Mouse (Mus musculus) liver, embryonic 16.5 days (tissue): ENCODE data around the gene Stat5b. TPM values are rescaled to one million over a fixed set of nuclear protein-coding genes. Genes with fewer than 3 reads are reported as not detected.
A peak's percentile ranks its signal among the peaks of the same experiment; 100 is the strongest.

Experiments used
- ATAC-seq: fragments of 200-750 bp; cut with Nextera tagmentation; 2 replicates; pipeline ENCODE4 v1.8.0; 2017; ENCODE audit warnings: low read depth, mild to moderate bottlenecking, moderate number of reproducible peaks, moderate library complexity
- H3K27ac ChIP-seq: fragments of 300-500 bp; sonication (generic); 2 replicates; pipeline ENCODE4 v1.5.1; 2014; ENCODE audit warnings: mild to moderate bottlenecking, low read length
- H3K27me3 ChIP-seq: fragments of 300-500 bp; sonication (generic); 2 replicates; pipeline ENCODE4 v1.6.1; 2014; ENCODE audit warnings: low read depth, low read length, mixed read lengths; ENCODE audit not compliant: control insufficient read depth, insufficient read depth
- H3K36me3 ChIP-seq: fragments of 300-500 bp; sonication (generic); 2 replicates; pipeline ENCODE4 v1.6.1; 2014; ENCODE audit warnings: mild to moderate bottlenecking; ENCODE audit not compliant: control insufficient read depth, insufficient read depth
- H3K4me1 ChIP-seq: fragments of 300-500 bp; sonication (generic); 2 replicates; pipeline ENCODE4 v1.6.1; 2014; ENCODE audit warnings: low read depth, low read length, mixed read lengths; ENCODE audit not compliant: control insufficient read depth
- H3K4me2 ChIP-seq: fragments of 300-500 bp; sonication (generic); 2 replicates; pipeline ENCODE4 v1.6.1; 2014; ENCODE audit warnings: low read depth, low read length, mixed read lengths
- H3K4me3 ChIP-seq: fragments of 300-500 bp; sonication (generic); 2 replicates; pipeline ENCODE4 v1.5.1; 2014; ENCODE audit warnings: low read depth, mild to moderate bottlenecking, low read length
- H3K9ac ChIP-seq: fragments of 300-500 bp; sonication (generic); 2 replicates; pipeline ENCODE4 v1.6.1; 2014; ENCODE audit warnings: low read depth, low read length
- H3K9me3 ChIP-seq: fragments of 300-500 bp; sonication (generic); replicated peaks from 2 replicates; pipeline ENCODE4 v1.6.1; 2016; ENCODE audit warnings: low read length; ENCODE audit not compliant: control insufficient read depth
- WGBS: fragments of 180-500 bp; shearing (Covaris S2); extraction: QIAGEN DNeasy Blood & Tissue Kit; methylation state at CpG from one replicate; pipeline ENCODE4 v1.1.7; 2014; ENCODE audit not compliant: insufficient replicate concordance; 5-methylcytosine and 5-hydroxymethylcytosine counted together
- polyA plus RNA-seq: library from polyadenylated mRNA; unstranded; fragments of >200 nt; fragmentation: Nextera tagmentation; extraction: Ambion mirVana; gene quantifications from 2 replicates; pipeline ENCODE4 v1.2.1, GENCODE M21; 2015

The Stat5b gene
- polyA plus RNA-seq, 1 experiment from 2014 or later, result 22.6 TPM

- ATAC-seq, result no peak
- H3K9me3 ChIP-seq, result no peaks in the 10 kb centered on the region
- no peak overlapping the region for H3K27ac ChIP-seq
- no peaks in the 10 kb centered on the region for H3K36me3 ChIP-seq
- no peaks in the 10 kb centered on the region for H3K27me3 ChIP-seq
- no peak overlapping the region for H3K4me3 ChIP-seq
- no peak overlapping the region for H3K9ac ChIP-seq
- H3K4me2 ChIP-seq, result no peak overlapping the region
- H3K4me1 ChIP-seq, result peaks cover 37% of the 10 kb centered on the region
- WGBS, result 58% methylated on average over 13 of the region's 13 CpGs
Observed at GRCm38 (mm10) chr11:100826161-100826866, 24.2 kb downstream of the Stat5b start.

GRCm38 (mm10) chr11:100825451-100825850, 25.1 kb downstream of the Stat5b start:
- Histone ChIP-seq H3K27me3 (no peaks in the 10 kb centered on the region), H3K9me3 (no peaks in the 10 kb centered on the region), H3K27ac (no peak overlapping the region), H3K4me1 (peaks cover 40% of the 10 kb centered on the region), H3K9ac (no peak overlapping the region), H3K36me3 (no peaks in the 10 kb centered on the region), H3K4me2 (no peak overlapping the region), H3K4me3 (no peak overlapping the region)
- ATAC-seq, result no peak
- WGBS, result 64% methylated on average over 9 of the region's 9 CpGs

GRCm38 (mm10) chr11:100824496-100824895, 26.0 kb downstream of the Stat5b start:
- Histone ChIP-seq H3K9ac (no peak overlapping the region), H3K36me3 (no peaks in the 10 kb centered on the region), H3K27ac (no peak overlapping the region), H3K4me2 (no peak overlapping the region), H3K27me3 (no peaks in the 10 kb centered on the region), H3K4me3 (no peak overlapping the region), H3K4me1 (peaks cover 42% of the 10 kb centered on the region), H3K9me3 (no peaks in the 10 kb centered on the region)
- 63% methylated on average over 7 of the region's 7 CpGs for WGBS
- no peak for ATAC-seq

GRCm38 (mm10) chr11:100823543-100824313, 26.8 kb downstream of the Stat5b start:
- Histone ChIP-seq H3K9ac (no peak overlapping the region), H3K36me3 (no peaks in the 10 kb centered on the region), H3K27me3 (no peaks in the 10 kb centered on the region), H3K27ac (no peak overlapping the region), H3K4me3 (no peak overlapping the region), H3K4me2 (no peak overlapping the region), H3K4me1 (peaks cover 42% of the 10 kb centered on the region), H3K9me3 (no peaks in the 10 kb centered on the region)
- no peak; the same call in 1 of the 2 replicates for ATAC-seq
- WGBS, result 27% methylated on average over 8 of the region's 8 CpGs

GRCm38 (mm10) chr11:100822365-100822764, 28.2 kb downstream of the Stat5b start:
- Histone ChIP-seq H3K9ac (no peak overlapping the region), H3K27ac (peak overlapping the region; percentile 69), H3K4me3 (peak overlapping the region; percentile 27; the same call in 1 of the 2 replicates), H3K4me1 (peaks cover 54% of the 10 kb centered on the region), H3K27me3 (no peaks in the 10 kb centered on the region), H3K9me3 (no peaks in the 10 kb centered on the region), H3K36me3 (no peaks in the 10 kb centered on the region), H3K4me2 (peak overlapping the region; percentile 4; the same call in 1 of the 2 replicates)
- 21% methylated on average over 12 of the region's 12 CpGs for WGBS
- no peak; the same call in 1 of the 2 replicates for ATAC-seq

GRCm38 (mm10) chr11:100821605-100822220, 28.8 kb downstream of the Stat5b start:
- Histone ChIP-seq H3K36me3 (no peaks in the 10 kb centered on the region), H3K9me3 (no peaks in the 10 kb centered on the region), H3K4me1 (peaks cover 55% of the 10 kb centered on the region), H3K27me3 (no peaks in the 10 kb centered on the region), H3K9ac (no peak overlapping the region), H3K27ac (no peak overlapping the region; the same call in 1 of the 2 replicates), H3K4me2 (peak overlapping the region; percentile 4; the same call in 1 of the 2 replicates), H3K4me3 (no peak overlapping the region; the same call in 1 of the 2 replicates)
- no peak for ATAC-seq
- 73% methylated on average over 13 of the region's 13 CpGs for WGBS

- peaks cover 67% of the 10 kb centered on the region for H3K4me1 ChIP-seq
- no peak for ATAC-seq
- H3K4me3 ChIP-seq, result no peak overlapping the region
- H3K4me2 ChIP-seq, result no peak overlapping the region
- H3K9ac ChIP-seq, result no peak overlapping the region
- H3K36me3 ChIP-seq, result no peaks in the 10 kb centered on the region
- no peaks in the 10 kb centered on the region for H3K27me3 ChIP-seq
- no peaks in the 10 kb centered on the region for H3K9me3 ChIP-seq
- H3K27ac ChIP-seq, result no peak overlapping the region
- WGBS, result 78% methylated on average over 8 of the region's 8 CpGs
Observed at GRCm38 (mm10) chr11:100820047-100820446, 30.5 kb downstream of the Stat5b start.

- 0 out of 2 replicates have a peak overlapping the region, but pooled peaks have one; percentile 16 for H3K27ac ChIP-seq
- no peaks in the 10 kb centered on the region for H3K27me3 ChIP-seq
- H3K4me3 ChIP-seq, result no peak overlapping the region
- WGBS, result 30% methylated on average over 16 of the region's 16 CpGs
- peak overlapping the region; percentile 11; the same call in 1 of the 2 replicates for H3K4me2 ChIP-seq
- H3K4me1 ChIP-seq, result peaks cover 68% of the 10 kb centered on the region
- H3K36me3 ChIP-seq, result no peaks in the 10 kb centered on the region
- ATAC-seq, result peak; percentile 27
- no peak overlapping the region for H3K9ac ChIP-seq
- H3K9me3 ChIP-seq, result no peaks in the 10 kb centered on the region
Observed at GRCm38 (mm10) chr11:100819626-100820025, 30.9 kb downstream of the Stat5b start.
